Comparison of ENCODE assay signal across 26 mouse cellular contexts in genomic region chr1:131824528-131825181, GRCm38 (mm10). TPM values are rescaled to one million over a fixed set of nuclear protein-coding genes. Genes with fewer than 3 reads are reported as not detected.
DNase-seq lines count a peak whose midpoint lies in the region; TF ChIP-seq lines count a peak whose summit lies in the region.
"Had no signal": no experiment of that assay in that cellular context is flagged by ENCODE, and none has a peak within 500 bp of the region (broad histone marks: within the 10 kb centered on the region; RNA-seq: fewer than 3 reads in every experiment).

No protein-coding gene starts in this region.

- no peaks in the 10 kb centered on the region for H3K36me3 ChIP-seq in heart, adult 2 months (ENCODE audit: control insufficient read depth, insufficient read depth, low read length)
- H3K36me3 ChIP-seq in thymus, adult 2 months (ENCODE audit: control insufficient read depth, insufficient read depth, low read length): no peaks in the 10 kb centered on the region
- H3K36me3 ChIP-seq in CH12.LX (replicated peaks in 1 of 2; ENCODE audit: control insufficient read depth in 1 of 2, insufficient read depth in 1 of 2, low read length in 1 of 2): peaks cover 0 to 1% of the 10 kb centered on the region in 2 experiments
- H3K36me3 ChIP-seq: forebrain, embryonic 10.5 days; heart, embryonic 10.5 days; heart, embryonic 13.5 days had no signal

- DNase-seq in heart, adult 11 months: peak; percentile 84
- no peak for DNase-seq in heart, adult 2 months
- DNase-seq in thymus, adult 2 months: peak; percentile 9
- no peak for DNase-seq in thymus, postnatal 10 days (ENCODE audit: low spot score in 2 of 2)
- DNase-seq in CH12.LX (ENCODE audit: extremely low read depth): peak; percentile 50
- DNase-seq in thymus, postnatal 14 days: peak; percentile 29
- DNase-seq in kidney, postnatal 14 days: no peak
- no peak for DNase-seq in cerebellum, adult 11-12 months
- DNase-seq: adrenal gland, postnatal 10 days; adrenal gland, postnatal 36 days; cerebellum, adult 2 months; cerebellum, adult 9-11 months; cerebellum, postnatal 25 days; gastrocnemius, adult 2 months; gastrocnemius, postnatal 14 days; heart, adult 18-20 months; heart, postnatal 14 days; heart, postnatal 4 days had no signal

- H3K27ac ChIP-seq in heart, adult 2 months: no peak overlapping the region
- no peak overlapping the region for H3K27ac ChIP-seq in thymus, adult 2 months (ENCODE audit: control insufficient read depth, insufficient read depth, low read length)
- H3K27ac ChIP-seq in CH12.LX (ENCODE audit: insufficient read depth, low read depth): no peak overlapping the region
- H3K27ac ChIP-seq: forebrain, embryonic 10.5 days; forebrain, embryonic 13.5 days; gastrocnemius, adult 2 months; heart, embryonic 10.5 days; heart, embryonic 13.5 days; hindbrain, embryonic 14.5 days; hindbrain, postnatal 0 days had no signal

- WGBS in heart, adult 2 months: 70% methylated on average over 11 of the region's 11 CpGs
- 83% methylated on average over 11 of the region's 11 CpGs for WGBS in thymus, adult 2 months

- H3K4me3 ChIP-seq in heart, adult 2 months: no peak overlapping the region
- H3K4me3 ChIP-seq in thymus, adult 2 months (ENCODE audit: control insufficient read depth, insufficient read depth, low read length): no peak overlapping the region
- H3K4me3 ChIP-seq in CH12.LX (replicated peaks in 1 of 3; ENCODE audit: low read depth in 2 of 3, low read length in 2 of 3, poor library complexity in 1 of 3): no peak overlapping the region
- H3K4me3 ChIP-seq: forebrain, embryonic 10.5 days; forebrain, embryonic 13.5 days; gastrocnemius, adult 2 months; heart, embryonic 10.5 days; heart, embryonic 13.5 days had no signal

- H3K79me2 ChIP-seq in heart, adult 2 months (replicated peaks; ENCODE audit: control insufficient read depth, insufficient read depth, low read length): no peaks in the 10 kb centered on the region
- H3K79me2 ChIP-seq in CH12.LX (replicated peaks; ENCODE audit: control insufficient read depth, extremely low read depth, insufficient read depth, poor library complexity, severe bottlenecking): no peaks in the 10 kb centered on the region; the same call in 1 of the 2 replicates

- intact Hi-C loops in heart, adult 2 months (cut with DNase I): loop anchor here (5.0 kb wide), 2 partner anchors 43 to 83 kb away; partner anchors contain the start of gene Rab29

- dilution Hi-C loops in CH12.LX (cut with MboI; ENCODE audit: extremely low pct_ligation_motif_present, extremely low pct_unique_long_range_greater_than_20kb, low sequenced_read_pairs): no loop called here

- H3K9ac ChIP-seq in heart, adult 2 months (ENCODE audit: low read depth, low read length): no peak overlapping the region
- H3K9ac ChIP-seq in CH12.LX (ENCODE audit: insufficient read depth, low read depth): no peak overlapping the region
- H3K9ac ChIP-seq: forebrain, embryonic 13.5 days; heart, embryonic 13.5 days; hindbrain, embryonic 14.5 days had no signal

- no peak for TF ChIP-seq CTCF in heart, adult 2 months (IDR thresholded peaks at IDR 0.05)
- TF ChIP-seq CTCF in thymus, adult 2 months (IDR thresholded peaks at IDR 0.05; ENCODE audit: borderline replicate concordance, control insufficient read depth, extremely low read depth, insufficient read depth, low read length, poor library complexity): no peak
- TF ChIP-seq CTCF in CH12.LX (conservative IDR thresholded peaks at IDR 0.05 in 1 of 2, IDR thresholded peaks at IDR 0.05 in 1 of 2; ENCODE audit: low read depth in 2 of 2, low read length in 2 of 2): no peak

- TF ChIP-seq EP300 in heart, adult 2 months (IDR thresholded peaks at IDR 0.05; ENCODE audit: insufficient read depth, low read depth, low read length): no peak
- TF ChIP-seq EP300 in CH12.LX (IDR thresholded peaks at IDR 0.05; ENCODE audit: low read length): peak; percentile 11; the same call in 1 of the 2 replicates

- TF ChIP-seq RAD21 in CH12.LX (IDR thresholded peaks at IDR 0.05; ENCODE audit: low read depth, low read length): no peak

- no peak overlapping the region for H3K4me2 ChIP-seq in CH12.LX (ENCODE audit: insufficient read depth, low read depth, poor library complexity, severe bottlenecking)
- H3K4me2 ChIP-seq: forebrain, embryonic 13.5 days; heart, embryonic 13.5 days; hindbrain, embryonic 14.5 days had no signal

- peaks cover under 1% of the 10 kb centered on the region for H3K9me3 ChIP-seq in CH12.LX (replicated peaks; ENCODE audit: low read length)
- H3K9me3 ChIP-seq: forebrain, embryonic 13.5 days; heart, embryonic 10.5 days; heart, embryonic 13.5 days had no signal

- TF ChIP-seq POLR2A in heart, adult 2 months (IDR thresholded peaks at IDR 0.05; ENCODE audit: insufficient read depth, low read depth, low read length): no peak
- no peak for TF ChIP-seq POLR2A in thymus, adult 2 months (IDR thresholded peaks at IDR 0.05; ENCODE audit: control insufficient read depth, extremely low read depth, insufficient read depth, low read length, poor library complexity)
- TF ChIP-seq POLR2A in CH12.LX (IDR thresholded peaks at IDR 0.05; ENCODE audit: low read depth, low read length): no peak

- in situ Hi-C loops in CH12.LX (cut with MboI; ENCODE audit: low pct_ligation_motif_present, low pct_unique_long_range_greater_than_20kb, low sequenced_read_pairs): loop anchor here (25.0 kb wide), 1 partner anchor 112 kb away; no protein-coding TSS in a partner anchor

- H3K4me1 ChIP-seq in heart, adult 2 months (ENCODE audit: control insufficient read depth, insufficient read depth, low read length): peaks cover 2% of the 10 kb centered on the region
- H3K4me1 ChIP-seq in thymus, adult 2 months (replicated peaks; ENCODE audit: control insufficient read depth, insufficient read depth, low read length): peaks cover 10% of the 10 kb centered on the region
- H3K4me1 ChIP-seq in CH12.LX (ENCODE audit: control insufficient read depth in 1 of 2, insufficient read depth in 2 of 2): peaks cover 15 to 71% of the 10 kb centered on the region in 2 experiments

- H3K27me3 ChIP-seq in heart, adult 2 months (ENCODE audit: control insufficient read depth, insufficient read depth, low read length): no peaks in the 10 kb centered on the region
- H3K27me3 ChIP-seq in thymus, adult 2 months (ENCODE audit: control insufficient read depth, insufficient read depth, low read length): no peaks in the 10 kb centered on the region
- peaks cover 2% of the 10 kb centered on the region for H3K27me3 ChIP-seq in CH12.LX (replicated peaks)
- H3K27me3 ChIP-seq: forebrain, embryonic 13.5 days; heart, embryonic 13.5 days had no signal

TF ChIP-seq in CH12.LX, 34 proteins besides CTCF, POLR2A, EP300 and RAD21:
- TF ChIP-seq TCF12 (IDR thresholded peaks at IDR 0.05; ENCODE audit: low read depth, low read length) (peak; percentile 78; the same call in 1 of the 2 replicates), ZC3H11A (IDR thresholded peaks at IDR 0.05; ENCODE audit: low read depth, low read length) (no peak), ELF1 (IDR thresholded peaks at IDR 0.05; ENCODE audit: low read depth, low read length) (no peak)

RNA-seq across cellular contexts. Expression of gene Slc41a1, which starts 2.6 kb away (rescaled TPM):
- 10 to 100 TPM; 43.4 to 65.9 TPM for total RNA-seq in heart, adult 2 months (2021)
- 69.5 and 84.1 TPM in 2 replicates for polyA plus RNA-seq in heart, adult 2 months (2012; rRNA removed)
- polyA plus RNA-seq in thymus, adult 2 months (2012; rRNA removed): 64.7 and 73.5 TPM in 2 replicates
- total RNA-seq in CH12.LX (2012; rRNA removed): 8.8 and 10.4 TPM in 2 replicates
- 5.2 and 6.3 TPM in 2 replicates for total RNA-seq in CH12.LX (2014; rRNA removed)
- polyA plus RNA-seq in CH12.LX (2012; ENCODE audit: insufficient read length, low read depth): 9.4 and 10.7 TPM in 2 replicates

RNA-seq across cellular contexts. Expression of gene Pm20d1, which starts 27.5 kb away (rescaled TPM):
- total RNA-seq in heart, adult 2 months (2021): 1 to 10 TPM; 5.8 to 7.5 TPM
- 5.9 and 8.3 TPM in 2 replicates for polyA plus RNA-seq in heart, adult 2 months (2012; rRNA removed)
- 1.3 TPM in 2 replicates for polyA plus RNA-seq in thymus, adult 2 months (2012; rRNA removed)
- 0.17 and 0.29 TPM in 2 replicates for total RNA-seq in CH12.LX (2012; rRNA removed)
- 0.09 and 0.21 TPM in 2 replicates for total RNA-seq in CH12.LX (2014; rRNA removed)
- polyA plus RNA-seq in CH12.LX (2012; ENCODE audit: insufficient read length, low read depth): 0.19 and 0.53 TPM in 2 replicates
- total RNA-seq: common myeloid progenitor, adult 5-6 weeks had no signal
- polyA plus RNA-seq: Patski had no signal

RNA-seq across cellular contexts. Expression of gene Rab29, which starts 42.4 kb away (rescaled TPM):
- total RNA-seq in heart, adult 2 months (2021): 10 to 100 TPM; 11.2 to 11.8 TPM
- 17.4 and 28.6 TPM in 2 replicates for polyA plus RNA-seq in heart, adult 2 months (2012; rRNA removed)
- polyA plus RNA-seq in thymus, adult 2 months (2012; rRNA removed): 42.3 and 49.6 TPM in 2 replicates
- total RNA-seq in CH12.LX (2012; rRNA removed) (10.8 and 11.5 TPM in 2 replicates), CH12.LX (2014; rRNA removed) (16.4 and 17.8 TPM in 2 replicates)
- 14.8 and 15.6 TPM in 2 replicates for polyA plus RNA-seq in CH12.LX (2012; ENCODE audit: insufficient read length, low read depth)

Comparison
In these comparisons a context has a peak if more than half of its experiments do, and no peak if none do; other contexts are left out.
1. DNase-seq: peak in heart, adult 11 months (single experiment), thymus, adult 2 months (single experiment), CH12.LX (single experiment) and thymus, postnatal 14 days (single experiment); none in heart, adult 2 months (0 of 2), thymus, postnatal 10 days (0 of 2), kidney, postnatal 14 days (single experiment) and cerebellum, adult 11-12 months (single experiment).